Mouse (Mus musculus) brain, adult 2 months (tissue): ENCODE measurements at regions not wholly inside any gene's neighbourhood (a gene's known extent, or its start where the extent isn't known, plus 50 kb on each side); places are given as distances from the start of the nearest gene placed in this dataset.

Source experiments
- DNase-seq: peaks from one replicate; pipeline ENCODE4 v3.0.0; 2011; ENCODE audit warnings: low read depth, low spot score

- DNase-seq, result no peak
Measured at GRCm38 (mm10) chr8:57134726-57135125, 186.1 kb upstream of the Hand2 start.

- DNase-seq, result no peak
Measured at GRCm38 (mm10) chr8:57148036-57148435, 172.7 kb upstream of the Hand2 start.

- no peak for DNase-seq
Measured at GRCm38 (mm10) chr8:57191153-57191552, 129.6 kb upstream of the Hand2 start.

DNA sequence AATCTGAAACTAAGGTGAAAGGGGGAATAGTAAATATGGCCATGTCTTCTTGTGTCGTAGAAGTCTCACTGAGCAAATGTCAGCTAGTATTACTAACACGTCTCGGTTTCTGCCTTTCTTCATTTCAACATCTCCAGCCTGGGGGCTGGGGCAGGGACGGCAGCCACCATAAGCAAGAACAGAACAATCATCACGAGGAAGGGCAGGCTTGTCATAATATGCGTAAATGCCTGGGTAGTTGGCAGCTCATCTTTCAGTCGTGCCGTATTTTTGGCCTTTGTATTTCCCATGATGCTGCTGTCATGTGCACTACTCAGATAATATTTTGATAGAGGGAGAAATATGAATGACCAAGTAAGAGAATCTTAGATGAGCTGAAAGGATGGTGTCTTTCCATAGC, 120.5 kb upstream of the Hand2 start:
- no peak for DNase-seq

DNA sequence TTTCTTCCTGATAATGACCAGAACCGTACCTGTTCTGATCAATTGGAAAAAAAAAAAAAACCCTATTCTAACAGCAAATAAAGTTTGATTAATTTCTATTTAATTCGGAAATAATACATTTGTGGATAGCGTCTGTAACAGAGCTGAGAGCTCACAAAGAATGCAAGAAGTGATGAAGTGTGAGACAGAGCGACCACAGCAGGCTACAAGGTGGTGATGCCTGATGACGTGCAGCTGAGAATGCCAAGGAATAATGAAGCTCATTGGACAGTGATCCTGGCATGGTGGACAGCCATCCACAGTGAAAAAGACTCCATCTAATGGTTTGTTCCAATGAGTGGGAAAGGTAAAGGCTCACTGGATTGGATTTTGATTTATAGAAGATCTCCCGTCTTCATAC, 111.2 kb upstream of the Hand2 start:
- no peak for DNase-seq

DNA sequence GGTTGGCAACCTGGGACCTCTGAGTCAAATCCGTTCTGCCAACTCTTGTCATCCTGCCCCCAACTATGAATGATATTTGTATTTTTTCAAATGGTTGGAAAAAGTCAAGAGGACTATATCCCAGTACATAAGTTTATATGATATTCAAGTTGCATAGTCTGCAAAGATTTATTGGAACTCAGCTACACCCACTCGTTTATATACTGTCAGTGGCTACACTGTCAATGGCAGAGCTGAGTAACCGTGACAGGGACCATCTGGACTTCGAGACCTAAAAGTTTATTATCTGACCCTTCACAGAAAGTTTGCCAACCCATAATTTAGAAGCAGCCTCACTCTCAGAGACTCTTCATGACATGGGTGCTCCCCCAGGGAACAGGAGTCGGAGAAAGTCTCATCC, 107.7 kb upstream of the Hand2 start:
- no peak for DNase-seq

GRCm38 (mm10) chr8:57213982-57214930, 106.5 kb upstream of the Hand2 start:
- DNase-seq, result peak; percentile 6

GRCm38 (mm10) chr8:57230594-57230993, 90.2 kb upstream of the Hand2 start:
- no peak for DNase-seq

GRCm38 (mm10) chr8:57242301-57242700, 78.5 kb upstream of the Hand2 start:
- no peak for DNase-seq

DNA sequence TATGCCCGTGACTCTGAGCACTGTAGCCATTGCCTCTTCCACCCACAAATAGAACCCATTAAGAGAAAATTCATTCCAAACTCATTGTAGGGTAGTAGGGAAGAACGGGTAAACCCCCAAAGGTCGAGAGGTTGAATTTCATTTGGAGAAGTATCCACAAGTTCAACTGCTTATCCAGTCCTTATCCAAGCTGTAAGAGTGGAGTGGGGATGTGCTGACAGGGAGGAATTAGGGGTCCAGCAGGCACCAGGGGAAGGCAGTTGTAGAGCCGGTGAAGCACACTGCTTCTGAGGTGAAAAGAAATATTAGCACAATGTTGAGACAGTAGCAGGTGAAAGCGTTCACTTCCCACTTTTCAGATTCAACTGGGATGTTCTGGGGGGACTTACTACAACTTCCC, 71.7 kb upstream of the Hand2 start:
- no peak for DNase-seq
